Mouse (Mus musculus) retina, adult 2 months (tissue): Measurements from ENCODE around the gene Pomgnt2.

Experiments
- DNase-seq: peaks from one replicate; pipeline ENCODE4 v3.0.0-alpha.2; 2012; ENCODE audit warnings: low read depth, low spot score

Pomgnt2 gene

DNA sequence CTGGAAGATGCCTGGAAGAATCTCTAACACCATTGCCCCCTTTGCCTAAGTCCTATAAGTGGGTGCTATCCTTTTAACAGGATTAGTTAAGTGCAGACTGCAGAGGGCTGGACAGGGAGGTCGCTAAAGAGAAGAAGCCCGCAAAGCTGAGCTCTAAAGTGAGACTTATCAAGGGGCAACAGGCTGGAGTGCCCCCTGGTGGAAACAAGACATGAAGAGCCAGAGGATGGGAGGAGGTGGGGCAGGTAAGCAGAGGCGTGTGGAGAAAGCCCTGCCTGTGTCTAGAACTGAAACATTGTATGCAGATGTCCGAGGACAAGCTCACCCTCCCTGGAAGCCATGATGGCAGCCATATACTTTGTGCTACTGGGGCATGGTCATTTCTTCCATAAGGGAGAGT is 16.7 kb upstream of the Pomgnt2 start:
- DNase-seq, result no peak

DNA sequence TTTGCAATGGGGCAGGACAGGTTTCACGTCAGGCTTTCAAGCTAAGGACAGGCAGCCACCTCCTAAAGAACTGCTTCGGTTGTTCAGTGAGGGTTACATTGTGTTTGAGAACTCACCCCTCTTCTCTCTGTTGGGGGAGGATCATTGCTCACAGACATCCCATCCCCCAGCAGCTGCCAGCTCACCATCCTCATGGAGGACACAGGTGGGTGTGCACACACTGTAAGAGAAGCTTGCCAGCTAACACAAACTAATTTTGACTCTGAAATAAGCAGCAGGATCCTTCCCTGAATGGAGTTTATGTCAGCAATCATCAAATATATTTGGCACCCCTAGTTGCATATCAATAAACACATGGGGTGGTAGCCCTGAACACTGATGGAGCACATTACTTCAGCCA is 15.9 kb upstream of the Pomgnt2 start:
- no peak for DNase-seq

DNA sequence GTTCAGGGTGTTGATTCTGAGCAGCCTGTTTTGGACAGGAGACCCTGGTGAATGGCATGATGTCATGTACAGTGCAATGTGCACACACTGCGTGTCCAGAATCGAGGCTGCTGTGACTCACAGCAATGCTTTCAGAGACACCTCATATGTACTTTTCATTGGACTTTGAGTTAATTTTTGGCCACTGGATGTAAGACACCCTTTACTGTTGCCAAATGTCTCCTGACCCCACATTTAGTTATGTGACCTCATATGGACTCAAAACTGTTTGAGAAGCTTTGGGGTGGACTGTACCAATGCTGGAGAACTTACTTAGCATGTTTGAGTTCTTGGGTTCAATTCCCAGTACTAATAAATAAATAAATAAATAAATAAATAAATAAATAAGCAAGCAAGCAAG is 13.8 kb upstream of the Pomgnt2 start:
- DNase-seq, result no peak

DNA sequence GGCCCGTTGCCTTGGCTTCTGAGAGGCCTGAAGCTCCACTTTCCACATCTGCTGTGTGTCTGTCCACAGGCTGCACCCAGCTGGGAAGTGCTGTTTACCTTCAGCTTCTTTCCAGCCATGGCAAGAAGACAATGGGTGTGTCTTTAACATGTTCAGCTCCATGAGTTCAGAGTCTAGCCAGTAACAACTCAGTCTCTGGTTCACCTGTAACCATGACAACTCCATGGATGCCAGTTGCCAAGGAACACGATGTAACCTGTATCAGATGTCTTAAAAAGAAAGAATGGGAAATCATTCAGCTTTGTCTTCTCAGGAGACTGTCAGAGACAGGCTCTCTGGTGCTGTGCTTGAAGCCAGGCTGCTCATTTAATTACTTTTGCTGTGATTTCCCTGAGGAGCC is 12.0 kb upstream of the Pomgnt2 start:
- no peak for DNase-seq

DNA sequence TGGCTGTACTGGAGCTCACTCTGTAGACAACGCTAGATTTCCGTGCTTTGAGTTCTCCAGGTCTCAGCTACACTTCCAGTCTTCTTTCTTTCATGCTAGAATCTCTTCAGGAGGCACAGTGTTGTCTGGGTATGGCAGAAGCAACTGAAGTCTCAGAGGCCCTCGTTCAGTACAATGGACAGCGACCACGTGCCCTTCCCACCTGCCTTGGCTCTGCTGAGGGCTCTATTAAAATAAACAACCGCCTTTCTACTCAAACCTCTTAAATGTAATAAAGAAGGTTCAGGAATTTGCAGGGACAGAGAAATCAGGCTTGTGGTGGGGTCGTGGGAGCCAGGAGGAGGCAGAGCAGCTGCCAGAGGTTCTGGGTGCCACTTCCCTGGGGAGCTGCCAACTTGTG is 9.7 kb upstream of the Pomgnt2 start:
- no peak for DNase-seq

DNA sequence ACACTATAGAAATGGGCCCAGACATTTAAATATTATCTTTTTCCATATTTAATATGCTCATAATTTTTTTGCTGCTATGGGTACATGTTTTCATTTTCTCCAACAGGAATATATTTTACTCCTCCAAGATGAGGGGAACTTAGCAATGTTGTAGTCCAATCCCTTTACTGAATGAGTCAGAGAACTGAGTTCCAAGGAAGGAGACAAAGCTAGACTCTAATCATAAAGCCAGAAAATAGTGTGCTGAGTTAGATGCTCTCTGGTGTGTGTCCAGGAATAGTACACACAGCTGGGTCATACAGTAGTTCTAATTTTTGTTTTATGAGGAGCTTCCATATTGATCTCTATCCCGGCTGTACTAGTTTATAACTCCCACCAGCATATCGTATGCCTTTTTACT is 9.3 kb upstream of the Pomgnt2 start:
- DNase-seq, result no peak

DNA sequence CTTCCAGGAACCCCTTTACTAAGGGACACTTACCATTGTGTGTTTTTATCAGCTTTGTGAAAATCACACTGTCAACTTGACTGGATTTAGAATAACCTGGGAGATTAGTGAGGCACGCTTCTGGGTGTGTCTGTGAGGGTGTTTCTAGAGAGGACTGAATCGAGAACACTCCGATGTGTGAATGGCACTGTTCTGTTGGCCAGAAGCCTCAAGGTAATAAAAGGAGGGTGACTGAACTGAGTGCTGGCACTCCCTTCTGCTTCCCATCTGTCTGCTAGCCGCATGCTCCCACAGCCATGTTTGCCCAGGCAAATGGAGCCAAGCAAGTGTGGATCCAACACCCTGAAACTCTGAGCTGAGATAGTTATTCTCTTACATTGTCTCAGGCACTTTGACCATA is 1.1 kb upstream of the Pomgnt2 start:
- no peak for DNase-seq

DNA sequence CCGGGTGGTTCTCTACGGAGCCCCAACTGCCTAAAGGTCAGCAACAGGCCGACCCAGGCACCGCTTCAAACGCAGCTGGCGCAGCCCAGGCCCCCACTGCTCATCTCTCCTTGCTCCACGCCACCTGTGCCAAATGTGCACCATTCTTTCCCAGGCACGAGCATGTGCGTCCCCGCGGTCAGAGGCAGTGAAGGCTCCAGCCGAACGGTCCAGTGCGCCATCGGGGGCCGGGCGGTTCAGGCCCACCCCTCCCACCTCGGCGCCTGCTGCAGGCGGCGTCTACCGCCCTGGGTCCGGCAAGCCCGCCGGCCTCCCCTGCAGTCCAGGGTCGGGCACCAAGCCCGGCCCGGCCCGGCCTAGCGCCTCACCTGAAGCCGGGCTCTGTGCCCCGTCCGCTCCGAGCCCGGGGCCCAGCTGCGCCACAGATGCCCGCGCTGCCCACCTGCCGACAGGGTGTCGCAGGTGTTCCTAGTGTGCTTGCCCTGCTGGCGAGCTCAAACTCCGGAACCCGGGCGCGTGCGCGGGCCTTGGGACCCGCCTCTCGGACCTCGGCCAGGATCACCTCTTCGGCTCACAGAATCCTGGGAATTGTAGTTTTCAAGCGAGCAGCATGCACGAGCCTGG is 1.3 kb downstream of the Pomgnt2 start:
- DNase-seq, result peak; percentile 70

DNA sequence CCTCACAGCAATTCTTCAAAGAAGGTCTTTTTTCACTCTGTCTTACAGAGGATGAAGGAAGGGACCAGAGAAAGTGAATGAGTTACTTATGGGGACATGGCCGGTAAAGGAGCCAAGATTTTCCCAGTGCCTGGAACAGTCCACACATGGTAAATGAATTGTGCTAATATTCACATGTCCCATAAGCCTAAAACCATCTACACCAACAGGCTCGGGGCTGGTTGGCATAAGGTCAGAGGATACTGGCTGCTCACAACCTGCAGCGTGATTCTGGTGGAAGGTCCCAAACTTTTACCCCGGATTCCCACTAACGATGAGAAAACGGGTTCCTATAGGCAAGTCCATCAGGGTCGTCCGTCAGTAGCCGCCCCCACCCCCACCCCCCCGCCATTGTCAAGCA is 1.8 kb downstream of the Pomgnt2 start:
- DNase-seq, result no peak

DNA sequence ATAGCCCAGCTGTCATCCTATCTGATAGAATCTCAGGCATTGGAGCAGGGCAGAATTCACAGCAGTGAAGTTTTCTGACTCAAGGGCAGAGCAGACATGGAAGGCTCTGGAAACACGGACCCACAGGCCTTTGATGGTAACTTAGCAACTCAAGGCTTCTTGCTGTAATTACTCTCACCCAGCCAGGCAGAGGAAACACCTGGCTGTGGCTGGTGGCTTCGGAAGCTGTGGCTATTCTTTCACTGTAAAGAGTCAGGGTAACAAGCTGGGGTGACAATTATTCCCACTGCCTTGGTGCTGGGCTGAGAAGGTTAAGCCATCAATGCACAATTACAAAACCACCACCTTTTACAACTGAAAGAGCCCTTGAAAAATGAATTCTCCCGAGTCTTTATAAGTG is 3.9 kb downstream of the Pomgnt2 start:
- DNase-seq, result no peak

DNA sequence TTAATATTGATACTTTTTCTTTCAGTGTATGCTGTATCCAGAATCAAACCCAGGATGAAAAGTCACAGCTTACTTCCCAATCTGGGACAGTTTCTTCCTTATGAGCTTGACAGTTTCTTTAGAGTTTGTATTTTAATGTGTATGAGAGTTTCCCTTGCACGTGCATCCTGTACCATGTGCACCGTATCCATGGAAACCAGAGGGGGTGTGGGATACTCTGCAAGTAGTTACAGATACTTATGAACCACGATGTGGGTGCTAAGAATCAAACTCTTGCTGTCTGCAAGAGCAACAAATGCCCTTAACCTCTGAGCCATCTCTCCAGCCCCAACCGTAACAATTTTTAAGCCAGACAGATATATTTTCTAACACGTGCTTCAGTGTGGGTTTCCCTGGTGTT is 5.9 kb downstream of the Pomgnt2 start:
- no peak for DNase-seq

DNA sequence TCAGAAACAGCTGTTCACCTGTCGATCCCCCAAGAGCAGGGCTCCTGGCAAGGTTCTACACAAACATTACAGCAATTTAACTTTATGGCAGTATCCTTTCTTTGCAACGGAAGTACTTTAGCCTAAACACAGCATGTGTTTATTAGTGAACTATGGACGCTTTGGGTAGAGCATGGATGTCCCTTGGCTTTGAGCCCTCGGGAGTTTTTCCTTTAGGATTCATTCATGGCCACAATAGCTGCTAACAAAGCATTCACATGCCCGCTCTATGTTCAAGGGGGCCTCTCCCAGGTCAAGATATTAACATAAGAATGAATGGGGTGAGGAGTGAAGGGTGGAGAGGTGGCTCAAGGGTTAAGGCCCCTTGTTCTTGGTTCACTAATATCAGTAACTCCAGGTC is 7.4 kb downstream of the Pomgnt2 start:
- DNase-seq, result no peak

DNA sequence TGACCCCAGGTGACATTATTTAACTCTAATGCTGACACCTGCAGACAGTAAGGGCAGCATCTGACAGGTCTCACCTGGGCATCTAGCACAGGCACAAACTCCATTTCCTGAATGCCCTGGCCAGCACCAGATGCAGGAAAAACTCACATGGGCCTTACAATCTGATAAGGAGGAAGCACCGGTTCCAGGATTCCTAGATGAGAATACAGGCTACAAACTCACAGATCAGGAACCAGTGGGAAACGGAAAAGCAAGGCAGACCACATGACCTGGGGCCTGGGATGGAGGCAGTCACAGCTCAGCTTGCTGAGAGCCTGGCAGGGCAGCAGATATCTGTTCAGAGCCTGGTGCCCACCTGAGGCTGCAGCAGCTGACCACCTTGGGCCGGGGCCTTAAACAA is 8.0 kb downstream of the Pomgnt2 start:
- no peak for DNase-seq

DNA sequence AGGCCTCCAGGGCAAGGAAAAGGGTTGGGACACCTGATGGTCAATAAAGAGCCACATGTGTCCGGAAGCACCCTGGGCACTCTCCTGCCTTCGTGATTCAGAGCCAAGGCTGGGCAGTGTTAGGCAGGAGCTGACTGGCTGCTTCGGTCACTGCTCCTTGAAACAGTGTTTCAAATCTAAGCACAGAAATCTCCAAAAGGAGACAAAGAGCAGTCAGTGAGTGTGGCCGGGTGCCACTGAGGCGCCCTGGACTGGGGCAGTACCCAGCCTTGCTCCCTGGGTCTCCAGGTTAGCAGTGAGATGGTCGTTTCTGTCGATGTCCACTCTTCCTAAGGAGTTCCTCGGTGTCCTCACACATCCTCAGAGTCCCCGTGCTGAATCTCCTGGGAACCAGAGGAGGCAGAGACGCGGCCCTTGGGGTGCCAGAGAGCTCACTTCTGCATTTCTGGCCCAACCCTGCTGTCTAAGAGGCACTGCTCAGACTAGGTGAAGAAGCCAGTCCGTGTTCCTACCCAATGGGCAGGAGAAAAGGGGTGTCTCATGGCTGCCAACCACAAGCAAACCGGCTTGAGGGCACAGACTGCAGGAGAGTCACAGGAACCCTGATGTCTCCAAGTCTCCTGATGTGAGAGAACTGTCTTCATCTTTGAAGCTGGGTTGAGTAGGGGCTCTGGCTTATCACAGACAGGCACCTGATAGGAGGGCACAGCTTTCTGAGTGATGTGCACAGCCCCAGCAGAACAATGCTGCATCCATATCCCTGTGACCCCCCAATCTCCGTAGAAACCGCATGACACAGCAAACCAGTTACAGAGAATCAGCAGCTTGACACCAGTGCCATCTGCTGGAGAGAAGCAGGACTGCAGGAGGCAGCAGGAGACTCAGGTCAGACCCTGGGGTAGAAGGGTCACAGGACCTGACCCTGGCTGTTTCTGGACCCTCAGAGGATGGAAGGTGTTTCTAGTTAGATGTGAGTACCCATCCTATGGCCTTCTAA is 12.1 kb downstream of the Pomgnt2 start:
- DNase-seq, result peak; percentile 43

DNA sequence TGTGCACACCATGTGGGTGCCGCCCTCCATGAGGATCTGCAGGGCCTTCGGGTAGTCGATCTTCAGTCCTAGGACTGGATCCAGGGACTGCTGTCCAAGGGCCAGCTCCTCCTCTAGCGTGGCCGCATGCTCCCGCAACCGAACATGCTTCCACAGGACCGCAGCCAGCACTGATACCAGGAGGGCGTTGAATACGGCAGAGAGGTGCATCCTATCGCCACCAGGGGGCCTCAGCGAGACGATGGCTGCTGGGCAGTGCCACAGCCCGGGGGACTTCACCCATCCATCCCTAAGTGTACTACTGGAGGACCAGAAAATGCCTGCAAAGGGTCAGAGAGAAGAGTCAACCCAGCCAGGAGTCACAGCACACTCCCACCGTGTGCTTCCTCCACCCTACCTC is 13.4 kb downstream of the Pomgnt2 start:
- no peak for DNase-seq

DNA sequence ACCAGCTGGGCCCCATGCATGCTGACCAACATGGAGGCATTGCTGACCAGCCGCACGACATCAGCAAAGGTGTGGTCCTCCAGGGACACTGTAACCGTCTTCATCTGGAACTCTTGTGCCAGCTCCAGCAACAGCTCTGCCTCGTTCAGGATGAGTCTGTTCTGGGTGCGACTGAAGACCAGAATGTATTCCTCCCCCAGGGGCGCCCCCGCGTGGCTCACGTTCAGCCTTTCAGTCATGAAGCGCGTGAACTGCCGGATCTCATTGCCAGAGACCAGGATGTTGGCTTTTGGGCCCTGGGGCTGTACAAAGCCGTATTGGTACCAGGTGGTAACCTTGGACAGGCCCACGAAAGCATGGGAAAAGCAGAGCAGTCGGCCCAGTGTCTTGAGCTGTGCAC is 14.2 kb downstream of the Pomgnt2 start:
- no peak for DNase-seq

DNA sequence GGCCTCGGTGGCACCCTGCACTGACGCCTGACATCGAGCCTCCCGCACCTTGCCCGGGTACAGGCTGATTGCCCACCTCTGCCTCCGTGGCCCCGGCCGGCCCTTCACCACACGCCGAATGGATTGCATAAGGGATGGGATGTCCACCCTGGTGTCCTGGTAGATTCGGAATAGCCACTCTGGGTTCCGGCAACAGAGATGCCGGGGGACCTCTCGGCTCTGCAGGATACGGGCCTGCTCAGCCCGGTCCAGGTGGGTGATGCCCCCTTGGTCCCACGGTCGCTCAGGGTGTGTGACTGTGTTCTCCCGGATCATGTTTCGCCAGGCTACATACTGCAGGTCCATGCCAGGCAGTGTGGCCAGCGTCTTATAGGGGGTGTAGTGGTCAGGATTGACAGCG is 14.7 kb downstream of the Pomgnt2 start:
- no peak for DNase-seq

DNA sequence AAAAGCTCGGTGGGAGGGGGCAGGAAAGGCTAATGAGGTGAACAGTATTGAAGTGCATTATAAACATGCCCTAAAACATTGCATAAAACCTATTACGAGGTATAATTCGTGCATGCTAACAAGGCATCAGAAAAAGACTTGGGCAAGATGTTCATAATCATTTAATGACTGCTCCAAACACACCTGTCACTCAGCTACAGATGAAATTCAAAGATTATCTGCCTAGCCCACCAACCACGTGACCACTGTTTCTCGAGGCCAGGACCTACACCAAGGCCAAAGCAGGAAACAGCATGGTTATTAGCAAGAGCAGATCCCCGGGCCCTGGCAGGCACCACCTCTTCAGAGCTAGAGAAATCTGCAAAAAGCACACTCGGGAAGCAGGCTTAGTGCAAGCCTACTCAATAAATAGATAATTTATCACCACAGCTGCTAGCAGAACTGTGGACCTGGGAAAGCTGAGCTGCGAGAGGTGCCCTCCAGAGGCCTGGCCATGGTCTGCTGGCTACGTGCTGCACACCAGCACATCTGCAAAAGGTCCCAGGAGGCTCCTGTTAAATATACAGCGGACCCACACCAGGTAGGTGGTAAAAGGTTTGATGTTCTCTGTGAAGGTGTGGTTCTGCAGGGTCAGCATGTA is 15.3 kb downstream of the Pomgnt2 start:
- DNase-seq, result no peak

DNA sequence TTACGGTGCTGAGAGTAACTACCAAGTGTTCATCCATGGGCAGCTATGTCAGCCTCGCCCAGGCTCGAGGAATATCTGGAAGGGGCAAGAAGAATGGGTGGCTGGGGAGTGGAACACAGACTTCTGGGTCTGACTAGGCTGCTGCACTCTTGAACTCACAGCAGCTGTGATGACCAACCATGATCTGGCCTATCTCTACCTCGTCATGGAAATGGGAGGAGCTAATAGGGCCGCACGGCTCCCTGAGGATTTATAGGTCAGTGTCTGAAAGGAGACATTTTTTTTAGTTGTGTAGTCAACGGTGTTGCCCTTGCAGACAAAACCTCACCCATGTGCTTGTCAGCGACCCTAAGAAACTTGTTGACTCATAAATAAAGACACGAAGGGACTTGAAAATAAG is 15.9 kb downstream of the Pomgnt2 start:
- no peak for DNase-seq

DNA sequence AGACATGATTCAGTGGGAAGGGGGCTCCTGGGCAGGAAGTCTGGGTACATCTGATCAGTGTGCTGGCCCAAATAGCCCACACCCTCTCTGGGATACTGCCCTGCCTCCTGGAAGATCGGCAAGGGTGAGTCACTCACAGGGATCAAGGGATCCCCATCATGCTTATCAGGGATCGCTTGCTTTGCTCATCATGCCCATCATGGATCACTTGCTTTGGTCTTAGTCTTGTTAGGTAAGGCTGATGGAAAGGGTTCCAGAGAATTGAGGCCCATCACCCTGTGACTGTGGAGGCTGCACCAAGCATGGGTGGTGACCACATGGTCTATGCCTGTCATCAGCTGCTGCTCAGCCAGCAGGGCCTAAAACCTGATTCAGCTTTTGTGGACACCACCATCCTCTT is 21.6 kb downstream of the Pomgnt2 start:
- DNase-seq, result no peak

DNA sequence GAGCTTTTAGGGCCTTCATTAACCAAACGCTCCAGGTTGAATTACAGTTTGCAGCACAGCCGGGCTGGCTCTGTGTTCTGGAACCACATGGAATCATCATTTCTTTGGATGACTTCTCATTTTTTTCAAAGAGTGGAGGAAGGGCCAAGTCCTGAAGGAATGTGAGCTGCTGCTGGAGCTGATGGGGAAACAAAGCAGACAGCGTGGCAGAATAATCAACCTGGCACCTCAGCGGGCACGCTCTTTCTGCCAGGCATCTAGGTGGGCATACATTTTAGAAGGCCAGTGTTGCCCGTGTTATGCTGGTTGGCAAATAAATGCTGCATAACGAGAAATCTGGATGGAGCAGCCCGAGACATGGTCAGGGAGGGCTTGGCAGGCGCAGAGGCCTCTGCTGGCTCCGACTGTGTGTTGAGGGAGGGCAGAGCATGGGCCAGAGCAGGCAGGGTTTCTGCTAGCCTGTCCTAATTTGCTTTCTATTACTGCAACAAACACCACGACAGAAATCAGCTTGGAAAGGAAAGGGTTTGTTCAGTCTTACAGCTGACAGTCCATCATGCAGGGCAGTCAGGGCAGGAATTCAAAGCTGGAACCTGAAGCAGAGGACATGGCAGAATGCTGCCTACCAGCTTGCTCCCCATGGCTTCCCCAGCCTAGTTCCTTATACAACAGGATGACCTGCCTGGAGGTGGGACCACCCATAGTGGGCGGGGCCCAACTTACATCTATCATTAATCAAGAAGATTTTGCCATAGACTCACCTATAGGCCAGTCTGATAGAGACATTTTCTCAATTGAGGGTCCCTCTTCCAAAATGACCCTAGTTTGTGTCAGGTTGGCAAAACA is 22.5 kb downstream of the Pomgnt2 start:
- DNase-seq, result no peak

DNA sequence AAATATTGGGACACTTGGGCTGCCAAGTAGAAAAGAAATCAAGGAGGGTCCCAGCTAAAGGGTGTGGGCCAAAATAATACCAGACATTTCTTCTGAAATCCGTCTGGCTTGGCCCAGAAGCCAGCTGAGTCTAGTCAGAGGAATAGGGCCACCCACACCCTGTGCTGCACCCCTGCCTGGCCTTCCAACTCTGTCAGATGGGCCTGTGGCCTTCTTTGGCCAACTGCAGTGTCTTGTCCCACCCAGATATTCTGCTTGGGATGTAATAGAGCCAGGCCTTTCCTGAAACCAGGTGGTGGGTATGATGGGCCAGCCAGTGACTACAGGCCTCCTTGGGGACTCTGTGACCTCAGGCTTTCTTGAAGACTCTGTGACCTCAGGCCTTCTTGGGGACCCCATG is 23.7 kb downstream of the Pomgnt2 start:
- DNase-seq, result no peak
